ENCODE assay signal across 8 mouse cellular contexts in the genomic region with DNA sequence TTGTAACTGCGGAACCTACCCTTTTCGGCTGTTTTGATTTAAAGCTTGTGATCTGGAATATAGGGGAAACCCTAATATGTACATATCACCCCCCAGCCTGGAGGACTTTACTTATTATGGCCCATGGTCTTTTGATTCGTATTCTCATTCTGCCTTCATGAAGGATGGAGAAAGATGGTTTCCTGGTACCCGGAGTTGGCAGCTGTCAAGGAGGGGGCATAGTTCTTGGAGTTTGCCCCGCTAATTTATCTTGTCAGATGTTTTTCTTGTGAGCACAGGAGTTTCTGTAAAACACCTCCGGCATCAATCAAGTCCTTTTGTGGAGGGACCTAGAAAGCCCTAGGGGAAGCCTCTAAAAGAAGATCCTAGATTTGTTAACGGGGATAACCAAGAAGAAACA. TPM values are rescaled to one million over a fixed set of nuclear protein-coding genes. Genes with fewer than 3 reads are reported as not detected.
DNase-seq lines count a peak whose midpoint lies in the region; ATAC-seq and TF ChIP-seq lines count a peak whose summit lies in the region.

No protein-coding gene starts in this region.

- 4% methylated on average over 7 of the region's 7 CpGs for WGBS in heart, embryonic 14.5 days
- WGBS in intestine, embryonic 15.5 days = 7% methylated on average over 7 of the region's 7 CpGs
- WGBS in midbrain, embryonic 11.5 days = 9% methylated on average over 7 of the region's 7 CpGs

- peak overlapping the region; percentile 80 to 91 for H3K4me3 ChIP-seq in heart, embryonic 14.5 days (ENCODE audit: control insufficient read depth in 1 of 2, insufficient read depth in 1 of 2, low read depth in 1 of 2, low read length in 2 of 2)
- H3K4me3 ChIP-seq in cortical plate, adult 2 months (ENCODE audit: insufficient read depth, low read length) = peak overlapping the region; percentile 86
- H3K4me3 ChIP-seq in intestine, embryonic 15.5 days (replicated peaks) = peak overlapping the region; percentile 89
- H3K4me3 ChIP-seq in midbrain, embryonic 11.5 days (ENCODE audit: low read depth, low read length) = peak overlapping the region; percentile 74

- peak overlapping the region; percentile 58 to 89; a peak in 3 of 4 replicates for H3K27ac ChIP-seq in heart, embryonic 14.5 days (replicated peaks in 1 of 2; ENCODE audit: control insufficient read depth in 1 of 2, insufficient read depth in 1 of 2, low read depth in 2 of 2, low read length in 2 of 2)
- peak overlapping the region; percentile 59; the same call in 1 of the 2 replicates for H3K27ac ChIP-seq in cortical plate, adult 2 months (ENCODE audit: insufficient read depth, low read length)
- H3K27ac ChIP-seq in intestine, embryonic 15.5 days = no peak overlapping the region; the same call in 1 of the 2 replicates
- no peak overlapping the region for H3K27ac ChIP-seq in midbrain, embryonic 11.5 days (ENCODE audit: low read depth, low read length)

- TF ChIP-seq CTCF in cortical plate, adult 2 months (IDR thresholded peaks at IDR 0.05; ENCODE audit: extremely low read depth, insufficient read depth, low read length) = no peak

- H3K36me3 ChIP-seq in heart, embryonic 14.5 days (ENCODE audit: control insufficient read depth, insufficient read depth, low read length) = peaks cover 28% of the 10 kb centered on the region
- peaks cover 5% of the 10 kb centered on the region for H3K36me3 ChIP-seq in intestine, embryonic 15.5 days
- 0 out of 2 replicates have a peak, but pooled peaks cover 7% of the 10 kb centered on the region for H3K36me3 ChIP-seq in midbrain, embryonic 11.5 days (ENCODE audit: control insufficient read depth, insufficient read depth, low read length)

- H3K4me1 ChIP-seq in heart, embryonic 14.5 days (ENCODE audit: control insufficient read depth in 2 of 2, insufficient read depth in 2 of 2, low read length in 2 of 2) = peaks cover 0 to 7% of the 10 kb centered on the region in 2 experiments; a peak in 2 of 4 replicates
- no peaks in the 10 kb centered on the region for H3K4me1 ChIP-seq in cortical plate, adult 2 months (ENCODE audit: control insufficient read depth, insufficient read depth, low read length)
- peaks cover 3% of the 10 kb centered on the region; the same call in 1 of the 2 replicates for H3K4me1 ChIP-seq in intestine, embryonic 15.5 days (replicated peaks)
- H3K4me1 ChIP-seq in midbrain, embryonic 11.5 days (ENCODE audit: control insufficient read depth, insufficient read depth, low read length) = peaks cover 9% of the 10 kb centered on the region

- H3K9me3 ChIP-seq in heart, embryonic 14.5 days (ENCODE audit: control insufficient read depth, low read length) = no peaks in the 10 kb centered on the region
- H3K9me3 ChIP-seq in intestine, embryonic 15.5 days = no peaks in the 10 kb centered on the region
- no peaks in the 10 kb centered on the region for H3K9me3 ChIP-seq in midbrain, embryonic 11.5 days (ENCODE audit: control insufficient read depth, low read length)

- H3K4me2 ChIP-seq in heart, embryonic 14.5 days (ENCODE audit: low read length) = peak overlapping the region; percentile 82
- H3K4me2 ChIP-seq in intestine, embryonic 15.5 days (replicated peaks) = peak overlapping the region; percentile 70
- peak overlapping the region; percentile 64 for H3K4me2 ChIP-seq in midbrain, embryonic 11.5 days

- no peaks in the 10 kb centered on the region for H3K27me3 ChIP-seq in heart, embryonic 14.5 days (ENCODE audit: control insufficient read depth, insufficient read depth, low read length)
- H3K27me3 ChIP-seq in intestine, embryonic 15.5 days (replicated peaks) = no peaks in the 10 kb centered on the region
- H3K27me3 ChIP-seq in midbrain, embryonic 11.5 days (ENCODE audit: control insufficient read depth, insufficient read depth, low read length) = no peaks in the 10 kb centered on the region

- peak overlapping the region; percentile 91 for H3K9ac ChIP-seq in heart, embryonic 14.5 days (ENCODE audit: low read length)
- peak overlapping the region; percentile 86 for H3K9ac ChIP-seq in intestine, embryonic 15.5 days
- H3K9ac ChIP-seq in midbrain, embryonic 11.5 days (ENCODE audit: low read length) = peak overlapping the region; percentile 92

- no peak for TF ChIP-seq POLR2A in cortical plate, adult 2 months (IDR thresholded peaks at IDR 0.05; ENCODE audit: extremely low read depth, insufficient read depth, low read length)

- no peak for ATAC-seq in heart, embryonic 14.5 days (ENCODE audit: insufficient number of reproducible peaks, insufficient read depth, low FRiP score, low read depth)
- no peak; the same call in 1 of the 2 replicates for ATAC-seq in intestine, embryonic 15.5 days
- 0 out of 2 replicates have a peak, but pooled peaks have one; percentile 2 for ATAC-seq in midbrain, embryonic 11.5 days (ENCODE audit: low FRiP score)

- DNase-seq in heart, adult 11 months = no peak
- DNase-seq in midbrain, embryonic 11.5 days (ENCODE audit: low spot score, missing footprints) = no peak
- DNase-seq in right cerebral cortex, postnatal 14 days = no peak
- no peak for DNase-seq in c-Kit-positive CD71-positive TER-119-positive erythroid progenitor cells, embryonic 14.5 days (ENCODE audit: low spot score)
- no peak for DNase-seq in cerebellum, postnatal 25 days

RNA-seq across cellular contexts. Expression of a gene that starts 0.8 kb away (rescaled TPM):
- 5.2 and 5.3 TPM in 2 replicates for polyA plus RNA-seq in heart, embryonic 14.5 days (2014; fragmentation: Nextera tagmentation; extraction: Ambion mirVana)
- polyA plus RNA-seq in cortical plate, adult 2 months (2012; rRNA removed) = 5.8 and 6.7 TPM in 2 replicates
- polyA plus RNA-seq in intestine, embryonic 15.5 days (2015; fragmentation: Nextera tagmentation; extraction: Ambion mirVana) = 5.9 and 6.6 TPM in 2 replicates
- polyA plus RNA-seq in midbrain, embryonic 11.5 days (2014; fragmentation: Nextera tagmentation; extraction: Ambion mirVana) = 11.1 TPM in 2 replicates

Comparison
In these comparisons a context has a peak if more than half of its experiments do, and no peak if none do; other contexts are left out.
1. H3K27ac ChIP-seq: peak in heart, embryonic 14.5 days (2 of 2) and cortical plate, adult 2 months (single experiment); none in intestine, embryonic 15.5 days (single experiment) and midbrain, embryonic 11.5 days (single experiment).
2. Peak in every context shown above with its lines, with median percentiles within 50 percentile points of each other: H3K4me2 ChIP-seq, H3K4me3 ChIP-seq and H3K9ac ChIP-seq.